Mouse (Mus musculus): ENCODE measurements around the gene Gstp2. TPM values are rescaled to one million over a fixed set of nuclear protein-coding genes. Genes with fewer than 3 reads are reported as not detected.

Gstp2 gene
- polyA plus RNA-seq, 1 experiment from 2014 or later = 35.8 TPM

Other genes with a start within 250 kb of the Gstp2 start
- gene Chka, start 194.2 kb downstream of the Gstp2 start, polyA plus RNA-seq (2015; fragmentation: Nextera tagmentation; extraction: Ambion mirVana) = 63.3 and 68.5 TPM in 2 replicates
- gene Tcirg1, start 138.9 kb downstream of the Gstp2 start, polyA plus RNA-seq (2015; fragmentation: Nextera tagmentation; extraction: Ambion mirVana) = 50.9 and 56.3 TPM in 2 replicates
- gene Ndufs8, start 133.2 kb downstream of the Gstp2 start, polyA plus RNA-seq (2015; fragmentation: Nextera tagmentation; extraction: Ambion mirVana) = 342 and 413 TPM in 2 replicates
- 2.3 and 2.4 TPM in 2 replicates for gene Aldh3b1, start 116.2 kb downstream of the Gstp2 start, polyA plus RNA-seq (2015; fragmentation: Nextera tagmentation; extraction: Ambion mirVana)
- 20.2 and 21.8 TPM in 2 replicates for gene Unc93b1, start 110.8 kb downstream of the Gstp2 start, polyA plus RNA-seq (2015; fragmentation: Nextera tagmentation; extraction: Ambion mirVana)
- gene Aldh3b3, start 87.4 kb downstream of the Gstp2 start, polyA plus RNA-seq (2015; fragmentation: Nextera tagmentation; extraction: Ambion mirVana) = not detected in 2 replicates
- gene Aldh3b2, start 73.7 kb downstream of the Gstp2 start, polyA plus RNA-seq (2015; fragmentation: Nextera tagmentation; extraction: Ambion mirVana) = 0.78 and 0.84 TPM in 2 replicates
- gene Acy3, start 59.5 kb downstream of the Gstp2 start, polyA plus RNA-seq (2015; fragmentation: Nextera tagmentation; extraction: Ambion mirVana) = 12.8 and 14.2 TPM in 2 replicates
- 0.35 and 0.38 TPM in 2 replicates for gene Tbx10, start 53.3 kb downstream of the Gstp2 start, polyA plus RNA-seq (2015; fragmentation: Nextera tagmentation; extraction: Ambion mirVana)
- gene Nudt8, start 45.4 kb downstream of the Gstp2 start, polyA plus RNA-seq (2015; fragmentation: Nextera tagmentation; extraction: Ambion mirVana) = 33.8 and 35.9 TPM in 2 replicates
- 2.1 and 2.6 TPM in 2 replicates for gene Gm49405, start 45.4 kb downstream of the Gstp2 start, polyA plus RNA-seq (2015; fragmentation: Nextera tagmentation; extraction: Ambion mirVana)
- gene Doc2g, start 42.7 kb downstream of the Gstp2 start, polyA plus RNA-seq (2015; fragmentation: Nextera tagmentation; extraction: Ambion mirVana) = 2.8 and 3.8 TPM in 2 replicates
- 241 and 274 TPM in 2 replicates for gene Ndufv1, start 33.2 kb downstream of the Gstp2 start, polyA plus RNA-seq (2015; fragmentation: Nextera tagmentation; extraction: Ambion mirVana)
- 973 and 1,014 TPM in 2 replicates for gene Gstp1, start 8.0 kb downstream of the Gstp2 start, polyA plus RNA-seq (2015; fragmentation: Nextera tagmentation; extraction: Ambion mirVana)
- 6.9 and 9.2 TPM in 2 replicates for gene Gstp3, start 13.5 kb upstream of the Gstp2 start, polyA plus RNA-seq (2015; fragmentation: Nextera tagmentation; extraction: Ambion mirVana)
- gene Cabp2, start 35.6 kb upstream of the Gstp2 start, polyA plus RNA-seq (2015; fragmentation: Nextera tagmentation; extraction: Ambion mirVana) = 1.7 and 2.8 TPM in 2 replicates
- gene Cdk2ap2, start 51.2 kb upstream of the Gstp2 start, polyA plus RNA-seq (2015; fragmentation: Nextera tagmentation; extraction: Ambion mirVana) = 127 and 147 TPM in 2 replicates
- gene Pitpnm1, start 54.0 kb upstream of the Gstp2 start, polyA plus RNA-seq (2015; fragmentation: Nextera tagmentation; extraction: Ambion mirVana) = 13.8 and 20.9 TPM in 2 replicates
- gene Aip, start 79.8 kb upstream of the Gstp2 start, polyA plus RNA-seq (2015; fragmentation: Nextera tagmentation; extraction: Ambion mirVana) = 75.0 and 80.7 TPM in 2 replicates
- not detected in 2 replicates for gene Gpr152, start 93.8 kb upstream of the Gstp2 start, polyA plus RNA-seq (2015; fragmentation: Nextera tagmentation; extraction: Ambion mirVana)
- gene Cabp4, start 98.0 kb upstream of the Gstp2 start, polyA plus RNA-seq (2015; fragmentation: Nextera tagmentation; extraction: Ambion mirVana) = 0.09 and 0.19 TPM in 2 replicates
- gene Coro1b, start 102.6 kb upstream of the Gstp2 start, polyA plus RNA-seq (2015; fragmentation: Nextera tagmentation; extraction: Ambion mirVana) = 207 and 214 TPM in 2 replicates
- 3.9 and 5.4 TPM in 2 replicates for gene Ptprcap, start 107.6 kb upstream of the Gstp2 start, polyA plus RNA-seq (2015; fragmentation: Nextera tagmentation; extraction: Ambion mirVana)
- gene Rps6kb2, start 117.3 kb upstream of the Gstp2 start, polyA plus RNA-seq (2015; fragmentation: Nextera tagmentation; extraction: Ambion mirVana) = 40.7 and 41.9 TPM in 2 replicates
- gene Carns1, start 129.5 kb upstream of the Gstp2 start, polyA plus RNA-seq (2015; fragmentation: Nextera tagmentation; extraction: Ambion mirVana) = 1.7 and 2.0 TPM in 2 replicates
- gene Tbc1d10c, start 145.3 kb upstream of the Gstp2 start, polyA plus RNA-seq (2015; fragmentation: Nextera tagmentation; extraction: Ambion mirVana) = 3.5 TPM in 2 replicates
- 757 and 779 TPM in 2 replicates for gene Ppp1ca, start 146.0 kb upstream of the Gstp2 start, polyA plus RNA-seq (2015; fragmentation: Nextera tagmentation; extraction: Ambion mirVana)
- 29.3 and 30.5 TPM in 2 replicates for gene Rad9a, start 155.6 kb upstream of the Gstp2 start, polyA plus RNA-seq (2015; fragmentation: Nextera tagmentation; extraction: Ambion mirVana)
- gene Clcf1, start 168.2 kb upstream of the Gstp2 start, polyA plus RNA-seq (2015; fragmentation: Nextera tagmentation; extraction: Ambion mirVana) = 5.7 and 5.9 TPM in 2 replicates
- gene AC109138.7, start 168.3 kb upstream of the Gstp2 start, polyA plus RNA-seq (2015; fragmentation: Nextera tagmentation; extraction: Ambion mirVana) = not detected in 2 replicates
- 35.0 and 40.8 TPM in 2 replicates for gene Pold4, start 185.9 kb upstream of the Gstp2 start, polyA plus RNA-seq (2015; fragmentation: Nextera tagmentation; extraction: Ambion mirVana)
- 22.2 and 24.8 TPM in 2 replicates for gene Ssh3, start 223.2 kb upstream of the Gstp2 start, polyA plus RNA-seq (2015; fragmentation: Nextera tagmentation; extraction: Ambion mirVana)
- gene Ankrd13d, start 237.1 kb upstream of the Gstp2 start, polyA plus RNA-seq (2015; fragmentation: Nextera tagmentation; extraction: Ambion mirVana) = 5.3 and 5.7 TPM in 2 replicates